22 mouse cellular contexts compared by ENCODE assay signal in genomic region chr15:83328952-83329351, GRCm38 (mm10). TPM values are rescaled to one million over a fixed set of nuclear protein-coding genes. Genes with fewer than 3 reads are reported as not detected.
DNase-seq lines count a peak whose midpoint lies in the region; ATAC-seq and TF ChIP-seq lines count a peak whose summit lies in the region.
"Had no signal": no experiment of that assay in that cellular context is flagged by ENCODE, and none has a peak within 500 bp of the region (broad histone marks: within the 10 kb centered on the region; RNA-seq: fewer than 3 reads in every experiment).

No protein-coding gene starts in this region.

- peaks cover 7 to 10% of the 10 kb centered on the region in 2 experiments; a peak in 3 of 4 replicates for H3K4me1 ChIP-seq in ES-E14 (ENCODE audit: control insufficient read depth in 2 of 2, insufficient read depth in 2 of 2, low read length in 2 of 2, poor library complexity in 1 of 2)
- no peaks in the 10 kb centered on the region for H3K4me1 ChIP-seq in intestine, embryonic 15.5 days (replicated peaks)
- no peaks in the 10 kb centered on the region for H3K4me1 ChIP-seq in intestine, postnatal 0 days (replicated peaks; ENCODE audit: control insufficient read depth, insufficient read depth, low read length)
- no peaks in the 10 kb centered on the region for H3K4me1 ChIP-seq in liver, postnatal 0 days (ENCODE audit: insufficient read depth)
- H3K4me1 ChIP-seq: embryonic facial prominence, embryonic 12.5 days; forebrain, embryonic 13.5 days; forebrain, embryonic 15.5 days had no signal

- H3K27me3 ChIP-seq in intestine, embryonic 15.5 days (replicated peaks) = no peaks in the 10 kb centered on the region
- H3K27me3 ChIP-seq in intestine, postnatal 0 days (replicated peaks; ENCODE audit: control insufficient read depth, insufficient read depth, low read length) = no peaks in the 10 kb centered on the region
- no peaks in the 10 kb centered on the region for H3K27me3 ChIP-seq in liver, postnatal 0 days (ENCODE audit: insufficient read depth, low read length)
- H3K27me3 ChIP-seq: CH12.LX; embryonic facial prominence, embryonic 12.5 days; forebrain, embryonic 13.5 days; forebrain, embryonic 15.5 days had no signal

- WGBS in intestine, embryonic 15.5 days = 83% methylated on average over 5 of the region's 5 CpGs
- WGBS in intestine, postnatal 0 days = 65% methylated on average over 5 of the region's 5 CpGs
- WGBS in liver, postnatal 0 days (ENCODE audit: insufficient replicate concordance) = 80% methylated on average over 5 of the region's 5 CpGs

- in situ Hi-C loops in ES-E14 (cut with MboI; ENCODE audit: low sequenced_read_pairs in 2 of 2, unreplicated experiment in 2 of 2) = no loop called here

- peaks cover 2% of the 10 kb centered on the region; the same call in 1 of the 2 replicates for H3K36me3 ChIP-seq in ES-E14 (ENCODE audit: control insufficient read depth, insufficient read depth, low read length, poor library complexity, severe bottlenecking)
- H3K36me3 ChIP-seq in intestine, embryonic 15.5 days = peaks cover 46% of the 10 kb centered on the region
- peaks cover 84% of the 10 kb centered on the region for H3K36me3 ChIP-seq in intestine, postnatal 0 days (ENCODE audit: control insufficient read depth, insufficient read depth)
- peaks cover 28% of the 10 kb centered on the region for H3K36me3 ChIP-seq in liver, postnatal 0 days (replicated peaks; ENCODE audit: insufficient read depth, low read length)

- no peak overlapping the region for H3K4me2 ChIP-seq in intestine, embryonic 15.5 days (replicated peaks)
- no peak overlapping the region for H3K4me2 ChIP-seq in intestine, postnatal 0 days (replicated peaks; ENCODE audit: low read depth)
- no peak overlapping the region for H3K4me2 ChIP-seq in liver, postnatal 0 days (ENCODE audit: low read depth, low read length)
- H3K4me2 ChIP-seq: embryonic facial prominence, embryonic 12.5 days; forebrain, embryonic 13.5 days; forebrain, embryonic 15.5 days had no signal

- no peak for DNase-seq in ES-E14 (ENCODE audit: low read depth, low spot score)
- no peak for DNase-seq in gastrocnemius, adult 8-10 months (ENCODE audit: low spot score in 2 of 2)
- no peak for DNase-seq in liver, postnatal 0 days
- DNase-seq: adrenal gland, adult 8-10 months; adrenal gland, postnatal 14 days; adrenal gland, postnatal 36 days; B cell, adult 2 months; cerebellum, adult 11-12 months; cerebellum, adult 2 months; cerebellum, adult 9-10 months; cerebellum, postnatal 10 days; cerebellum, postnatal 25 days; forebrain, postnatal 0 days had no signal

- no peak for TF ChIP-seq CTCF in intestine, postnatal 0 days (IDR thresholded peaks at IDR 0.05; ENCODE audit: low read depth)
- TF ChIP-seq CTCF in liver, postnatal 0 days (IDR thresholded peaks at IDR 0.05; ENCODE audit: low read depth) = no peak

- no peak for TF ChIP-seq EP300 in liver, postnatal 0 days (IDR thresholded peaks at IDR 0.05; ENCODE audit: low read depth)

- H3K9me3 ChIP-seq in ES-E14 (ENCODE audit: control insufficient read depth, insufficient read depth, low read depth, low read length) = no peaks in the 10 kb centered on the region
- no peaks in the 10 kb centered on the region for H3K9me3 ChIP-seq in intestine, embryonic 15.5 days
- no peaks in the 10 kb centered on the region for H3K9me3 ChIP-seq in intestine, postnatal 0 days (ENCODE audit: control insufficient read depth)
- H3K9me3 ChIP-seq in liver, postnatal 0 days (ENCODE audit: low read length) = no peaks in the 10 kb centered on the region
- H3K9me3 ChIP-seq: embryonic facial prominence, embryonic 10.5 days; embryonic facial prominence, embryonic 12.5 days; forebrain, embryonic 13.5 days; forebrain, embryonic 15.5 days had no signal

- ATAC-seq in intestine, embryonic 15.5 days = peak; percentile 31; the same call in 1 of the 2 replicates
- ATAC-seq in intestine, postnatal 0 days = peak; percentile 53
- ATAC-seq in liver, postnatal 0 days = no peak
- ATAC-seq: activated CD4-positive, CD25-positive, alpha-beta regulatory T cell, adult 4 months; CD4-positive, CD25-positive, alpha-beta regulatory T cell, adult 4 months; forebrain, embryonic 13.5 days; forebrain, embryonic 15.5 days; forebrain, postnatal 0 days had no signal

- no peak overlapping the region for H3K9ac ChIP-seq in ES-E14 (ENCODE audit: insufficient read depth, low read depth, low read length, poor library complexity, severe bottlenecking)
- no peak overlapping the region for H3K9ac ChIP-seq in intestine, embryonic 15.5 days
- no peak overlapping the region for H3K9ac ChIP-seq in intestine, postnatal 0 days (ENCODE audit: low read depth, low read length)
- no peak overlapping the region for H3K9ac ChIP-seq in liver, postnatal 0 days (replicated peaks)
- H3K9ac ChIP-seq: embryonic facial prominence, embryonic 12.5 days; forebrain, embryonic 13.5 days; forebrain, embryonic 15.5 days; forebrain, postnatal 0 days had no signal

- H3K27ac ChIP-seq in ES-E14 (ENCODE audit: insufficient read depth, low read depth, low read length, poor library complexity, severe bottlenecking) = peak overlapping the region; percentile 49; the same call in 1 of the 2 replicates
- no peak overlapping the region for H3K27ac ChIP-seq in intestine, embryonic 15.5 days
- H3K27ac ChIP-seq in intestine, postnatal 0 days (ENCODE audit: low read depth, low read length) = no peak overlapping the region
- no peak overlapping the region for H3K27ac ChIP-seq in liver, postnatal 0 days (ENCODE audit: low read depth)
- H3K27ac ChIP-seq: embryonic facial prominence, embryonic 10.5 days; embryonic facial prominence, embryonic 12.5 days; forebrain, embryonic 13.5 days; forebrain, embryonic 15.5 days had no signal

- H3K4me3 ChIP-seq in ES-E14 (ENCODE audit: insufficient read depth in 1 of 2, low read depth in 1 of 2, low read length in 2 of 2, poor library complexity in 1 of 2, severe bottlenecking in 1 of 2) = no peak overlapping the region
- no peak overlapping the region for H3K4me3 ChIP-seq in intestine, embryonic 15.5 days (replicated peaks)
- H3K4me3 ChIP-seq in intestine, postnatal 0 days (ENCODE audit: low read depth, low read length) = no peak overlapping the region
- no peak overlapping the region for H3K4me3 ChIP-seq in liver, postnatal 0 days (ENCODE audit: low read depth, low read length)
- H3K4me3 ChIP-seq: embryonic facial prominence, embryonic 10.5 days; embryonic facial prominence, embryonic 12.5 days; forebrain, embryonic 13.5 days; forebrain, embryonic 15.5 days had no signal

TF ChIP-seq in ES-E14, 5 proteins besides CTCF, POLR2A, EP300 and RAD21:
- TF ChIP-seq ZNF384 (IDR thresholded peaks at IDR 0.05; ENCODE audit: low read depth, low read length) = no peak
- TF ChIP-seq MAFK (IDR thresholded peaks at IDR 0.05; ENCODE audit: insufficient read depth, low read depth, low read length) = no peak
- TF ChIP-seq CHD2 (IDR thresholded peaks at IDR 0.05; ENCODE audit: low read depth, low read length) = no peak
- TF ChIP-seq ZC3H11A (IDR thresholded peaks at IDR 0.05; ENCODE audit: borderline replicate concordance, low read depth, low read length) = no peak
- TF ChIP-seq HCFC1 (IDR thresholded peaks at IDR 0.05; ENCODE audit: borderline replicate concordance, insufficient read depth, low read length) = no peak

RNA-seq across cellular contexts. Expression of gene Arfgap3, which starts 21.1 kb away (rescaled TPM):
- total RNA-seq in ES-E14 (2012; rRNA removed) = 10.8 and 13.5 TPM in 2 replicates
- polyA plus RNA-seq in intestine, embryonic 15.5 days (2015; fragmentation: Nextera tagmentation; extraction: Ambion mirVana) = 60.5 and 62.9 TPM in 2 replicates
- 119 and 124 TPM in 2 replicates for polyA plus RNA-seq in intestine, postnatal 0 days (2015; fragmentation: Nextera tagmentation; extraction: Ambion mirVana)
- total RNA-seq in gastrocnemius, adult 8-10 months (2022) = 1 to 10 TPM; 4.4 to 5.2 (median 4.8) TPM
- 9.6 and 9.9 TPM in 2 replicates for polyA plus RNA-seq in liver, postnatal 0 days (2015; fragmentation: Nextera tagmentation; extraction: Ambion mirVana)
